Mouse (Mus musculus) hindbrain, postnatal 0 days (tissue): ENCODE results near the gene Tmppe. TPM values are rescaled to one million over a fixed set of nuclear protein-coding genes. Genes with fewer than 3 reads are reported as not detected.

Experiments used
- ATAC-seq: fragments of 200-750 bp; cut with Nextera tagmentation; 2 replicates; pipeline ENCODE4 v1.8.0; 2017; ENCODE audit warnings: mild to moderate bottlenecking, moderate TSS enrichment, moderate library complexity
- DNase-seq: peaks from one replicate; pipeline ENCODE4 v3.0.0-alpha.2; 2015; ENCODE audit warnings: low spot score
- H3K27ac ChIP-seq: fragments of 300-500 bp; sonication (generic); 2 replicates; pipeline ENCODE4 v1.5.1; 2014; ENCODE audit warnings: mild to moderate bottlenecking
- H3K27me3 ChIP-seq: fragments of 300-500 bp; sonication (generic); 2 replicates; pipeline ENCODE4 v1.6.1; 2014; ENCODE audit warnings: low read length, mixed read lengths; ENCODE audit not compliant: insufficient read depth
- H3K36me3 ChIP-seq: fragments of 300-500 bp; sonication (generic); 2 replicates; pipeline ENCODE4 v1.6.1; 2014; ENCODE audit warnings: low read length, mixed read lengths; ENCODE audit not compliant: insufficient read depth
- H3K4me1 ChIP-seq: fragments of 300-500 bp; sonication (generic); 2 replicates; pipeline ENCODE4 v1.6.1; 2014; ENCODE audit warnings: antibody characterized with exemption, low read length, mixed read lengths; ENCODE audit not compliant: insufficient read depth
- H3K4me2 ChIP-seq: fragments of 300-500 bp; sonication (generic); 2 replicates; pipeline ENCODE4 v1.6.1; 2014; ENCODE audit warnings: low read depth, mild to moderate bottlenecking, low read length, moderate library complexity, mixed read lengths
- H3K4me3 ChIP-seq: fragments of 300-500 bp; sonication (generic); 2 replicates; pipeline ENCODE4 v1.5.1; 2014; ENCODE audit warnings: low read length
- H3K9ac ChIP-seq: fragments of 300-500 bp; sonication (generic); replicated peaks from 2 replicates; pipeline ENCODE4 v1.6.1; 2014; ENCODE audit warnings: mild to moderate bottlenecking, low read length, moderate library complexity, mixed read lengths
- H3K9me3 ChIP-seq: fragments of 300-500 bp; sonication (generic); 2 replicates; pipeline ENCODE4 v1.6.1; 2016; ENCODE audit warnings: low read length, mixed read lengths
- CTCF ChIP-seq: IDR thresholded peaks from 2 replicates; pipeline ENCODE4 v1.5.1; 2016; ENCODE audit warnings: antibody characterized with exemption, control low read depth, low read depth
- WGBS: fragments of 180-500 bp; shearing (Covaris S2); extraction: QIAGEN DNeasy Blood & Tissue Kit; methylation state at CpG from one replicate; pipeline ENCODE4 v1.1.7; 2014; 5-methylcytosine and 5-hydroxymethylcytosine counted together
- polyA plus RNA-seq: library from polyadenylated mRNA; unstranded; fragments of >200 nt; fragmentation: Nextera tagmentation; extraction: Ambion mirVana; gene quantifications from 2 replicates; pipeline ENCODE4 v1.2.1, GENCODE M21; 2015
- total RNA-seq: library from RNA; depleted of rRNA; stranded (reverse); fragments of >200 nt; gene quantifications from 2 replicates; pipeline ENCODE4 v1.2.3, GENCODE M21; 2014

Tmppe gene
- total and polyA plus RNA-seq, 2 experiments from 2014 or later: 7.1 to 9.4 TPM

DNA sequence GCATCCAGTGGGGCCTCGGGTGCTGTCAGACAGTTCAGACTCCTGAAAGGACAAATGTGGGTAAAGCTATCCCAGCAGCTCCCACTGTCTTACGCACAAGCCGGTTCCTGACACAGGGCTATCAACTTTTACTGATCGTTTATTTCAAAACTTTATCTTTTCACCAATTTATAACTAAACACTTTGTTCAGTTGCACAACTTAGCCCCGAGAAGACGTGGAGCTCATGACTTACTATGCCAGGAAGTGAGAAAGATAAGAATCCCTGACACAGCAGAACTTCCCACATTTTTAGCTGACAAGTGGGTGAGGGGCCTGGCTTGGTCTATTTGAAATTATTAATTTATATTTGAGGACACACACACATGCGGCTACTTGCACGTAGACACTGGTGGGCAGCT, 6.2 kb upstream of the Tmppe start:
- DNase-seq: no peak
- Histone ChIP-seq H3K27me3 (no peaks in the 10 kb centered on the region), H3K4me2 (no peak overlapping the region), H3K4me1 (no peaks in the 10 kb centered on the region), H3K4me3 (no peak overlapping the region), H3K9me3 (no peaks in the 10 kb centered on the region), H3K36me3 (no peaks in the 10 kb centered on the region), H3K9ac (no peak overlapping the region), H3K27ac (no peak overlapping the region)
- 88% methylated on average over 8 of the region's 8 CpGs for whole genome bisulfite sequencing
- no peak for TF ChIP-seq CTCF
- no peak for ATAC-seq

DNA sequence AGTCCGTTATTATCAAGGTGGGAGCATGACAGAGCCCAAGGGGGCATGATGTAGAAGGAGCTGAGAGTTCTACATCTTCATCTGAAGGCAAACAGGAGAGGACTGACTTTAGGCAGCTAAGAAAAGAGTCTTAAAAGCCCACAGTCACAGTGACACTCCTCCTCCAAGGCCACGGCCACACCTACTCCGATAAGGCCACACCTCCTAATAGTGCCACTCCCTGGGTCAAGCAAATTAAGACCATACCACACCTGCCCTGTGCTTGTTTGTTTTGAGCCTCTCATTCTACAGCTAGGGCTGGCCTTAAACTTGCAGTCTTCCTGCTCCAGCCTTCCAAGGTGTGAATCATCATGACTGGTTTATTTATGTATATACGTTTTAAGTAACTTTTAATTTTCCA, 5.6 kb upstream of the Tmppe start:
- H3K4me1 ChIP-seq: no peaks in the 10 kb centered on the region
- H3K4me2 ChIP-seq: no peak overlapping the region
- H3K36me3 ChIP-seq: no peaks in the 10 kb centered on the region
- no peak overlapping the region for H3K27ac ChIP-seq
- 89% methylated on average over 4 of the region's 4 CpGs for WGBS
- no peaks in the 10 kb centered on the region for H3K9me3 ChIP-seq
- H3K9ac ChIP-seq: no peak overlapping the region
- TF ChIP-seq CTCF: no peak
- ATAC-seq: no peak
- DNase-seq: no peak
- no peaks in the 10 kb centered on the region for H3K27me3 ChIP-seq
- H3K4me3 ChIP-seq: no peak overlapping the region

DNA sequence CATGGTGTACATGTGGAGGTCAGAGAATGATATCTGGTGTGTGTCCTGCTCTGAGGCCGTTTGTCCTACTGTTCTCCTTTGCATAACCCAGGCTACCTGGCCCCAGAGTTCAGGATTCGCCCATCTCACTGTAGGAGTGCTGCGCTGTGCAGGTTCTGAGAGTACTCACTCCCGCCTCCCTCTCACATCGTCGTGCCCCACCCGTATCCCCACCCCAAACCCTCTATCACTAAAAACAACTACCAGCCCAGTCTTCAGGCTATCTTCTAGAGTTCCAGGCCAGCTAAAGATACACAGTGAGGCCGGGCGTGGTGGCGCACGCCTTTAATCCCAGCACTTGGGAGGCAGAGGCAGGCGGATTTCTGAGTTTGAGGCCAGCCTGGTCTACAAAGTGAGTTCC, 1.2 kb upstream of the Tmppe start:
- DNase-seq: no peak
- H3K36me3 ChIP-seq: 0 out of 2 replicates have a peak, but pooled peaks cover under 1% of the 10 kb centered on the region
- WGBS: 93% methylated on average over 12 of the region's 12 CpGs
- ATAC-seq: no peak
- no peak overlapping the region for H3K4me2 ChIP-seq
- H3K9ac ChIP-seq: no peak overlapping the region
- no peak overlapping the region for H3K4me3 ChIP-seq
- no peak overlapping the region for H3K27ac ChIP-seq
- H3K27me3 ChIP-seq: no peaks in the 10 kb centered on the region
- H3K4me1 ChIP-seq: peaks cover 8% of the 10 kb centered on the region
- no peak for TF ChIP-seq CTCF
- no peaks in the 10 kb centered on the region for H3K9me3 ChIP-seq

DNA sequence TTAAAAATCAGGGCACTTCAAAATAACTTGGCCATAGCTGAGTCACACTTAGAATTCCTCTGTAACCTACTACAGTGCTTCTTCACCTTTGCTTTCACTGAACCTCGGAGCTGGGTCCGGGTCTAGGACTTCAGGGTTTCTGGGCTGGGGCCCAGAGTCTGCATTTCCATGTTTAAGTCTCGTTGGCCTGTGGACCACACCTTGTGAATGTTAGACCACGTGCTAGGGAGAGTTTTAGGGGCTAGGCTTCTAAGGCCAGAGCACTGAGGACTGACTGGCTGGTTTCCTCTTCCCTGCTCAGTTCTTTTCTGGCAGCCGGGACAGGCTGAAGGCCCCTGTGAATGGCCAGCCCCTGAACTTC, 337 bp upstream of the Tmppe start:
- 0 out of 2 replicates have a peak, but pooled peaks cover 5% of the 10 kb centered on the region for H3K36me3 ChIP-seq
- peak overlapping the region; percentile 88 for H3K4me3 ChIP-seq
- H3K9me3 ChIP-seq: no peaks in the 10 kb centered on the region
- H3K27ac ChIP-seq: peak overlapping the region; percentile 94; the same call in 1 of the 2 replicates
- WGBS: 20% methylated on average over 5 of the region's 5 CpGs
- H3K9ac ChIP-seq: peak overlapping the region; percentile 82
- peak overlapping the region; percentile 80 for H3K4me2 ChIP-seq
- H3K4me1 ChIP-seq: peaks cover 8% of the 10 kb centered on the region
- DNase-seq (no peak), ATAC-seq (no peak)
- H3K27me3 ChIP-seq: no peaks in the 10 kb centered on the region
- TF ChIP-seq CTCF: no peak

DNA sequence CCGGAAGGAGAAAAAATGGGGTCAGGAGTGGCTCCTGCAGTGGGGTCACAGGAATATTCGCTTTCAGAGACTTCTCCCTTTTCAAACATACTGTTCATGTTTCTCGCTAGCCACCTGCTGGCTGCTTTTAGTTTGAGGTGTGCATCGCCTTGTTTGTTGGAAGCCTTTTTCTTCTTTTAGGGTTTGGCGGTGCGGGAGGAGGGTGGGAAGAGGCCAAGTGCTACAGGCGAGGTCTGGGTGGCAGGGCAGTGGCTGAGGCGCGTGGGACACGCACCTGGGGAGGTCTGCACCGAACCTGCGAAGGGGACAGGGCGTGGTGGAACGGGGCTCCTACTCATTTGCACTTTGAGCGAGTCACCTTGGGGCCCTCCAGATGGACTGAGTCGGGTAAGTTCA, 778 bp downstream of the Tmppe start:
- H3K4me1 ChIP-seq: peaks cover 8% of the 10 kb centered on the region
- TF ChIP-seq CTCF: peak; percentile 58
- DNase-seq (peak; percentile 56), ATAC-seq (no peak)
- peak overlapping the region; percentile 94 for H3K27ac ChIP-seq
- no peaks in the 10 kb centered on the region for H3K9me3 ChIP-seq
- peak overlapping the region; percentile 82 for H3K9ac ChIP-seq
- 0 out of 2 replicates have a peak, but pooled peaks cover 5% of the 10 kb centered on the region for H3K36me3 ChIP-seq
- WGBS: 5% methylated on average over 16 of the region's 16 CpGs
- H3K4me2 ChIP-seq: peak overlapping the region; percentile 80
- no peaks in the 10 kb centered on the region for H3K27me3 ChIP-seq
- H3K4me3 ChIP-seq: peak overlapping the region; percentile 88

DNA sequence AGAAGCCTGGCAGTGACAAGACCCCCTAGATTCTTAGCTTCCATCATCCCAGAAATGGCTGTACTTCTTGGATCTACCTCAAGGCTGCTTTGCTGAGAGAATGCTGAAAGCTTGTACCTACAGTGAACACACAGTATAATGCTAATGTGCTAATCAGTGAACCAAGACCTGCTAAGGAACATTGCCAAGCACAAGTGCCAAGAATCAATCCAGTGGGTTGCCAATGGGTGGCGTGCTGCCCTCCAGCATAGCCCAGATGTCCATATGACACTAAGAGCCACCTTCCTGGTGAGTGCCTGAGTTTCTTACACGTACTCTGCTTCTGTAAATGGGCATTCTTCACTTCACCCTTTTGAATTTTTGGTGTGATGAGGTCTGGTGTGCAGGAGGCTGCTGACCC, 6.8 kb downstream of the Tmppe start:
- 40% methylated on average over 2 of the region's 2 CpGs for WGBS

DNA sequence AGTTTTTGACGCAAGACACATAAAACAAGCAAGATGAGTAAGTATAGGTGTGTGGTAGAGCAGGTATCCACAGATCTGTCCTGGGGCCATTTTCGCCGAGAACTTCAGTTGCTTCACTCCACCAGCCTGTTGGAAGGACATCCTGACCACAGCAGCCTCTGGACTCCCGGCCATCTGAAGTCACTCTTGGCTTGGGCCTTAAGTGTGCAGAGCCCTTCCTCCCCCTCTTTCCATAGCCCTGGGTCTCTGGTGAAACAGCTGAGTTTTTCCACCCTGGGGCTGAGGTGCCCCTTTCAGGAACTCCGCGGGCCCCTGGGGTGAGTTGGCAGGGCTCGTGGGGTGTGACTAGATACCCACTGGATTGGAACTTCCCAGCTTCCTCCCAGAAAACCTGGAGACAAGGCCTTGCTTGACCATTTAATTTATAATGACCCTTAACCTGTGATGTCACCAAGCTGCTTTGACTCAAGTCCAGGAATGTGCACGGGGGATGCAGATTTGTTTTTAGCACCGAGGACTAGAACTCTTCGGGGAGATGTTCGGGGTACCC, 9.5 kb downstream of the Tmppe start:
- Histone ChIP-seq H3K4me1 (no peaks in the 10 kb centered on the region), H3K4me2 (no peak overlapping the region), H3K36me3 (peaks cover 6% of the 10 kb centered on the region; the same call in 1 of the 2 replicates), H3K27me3 (no peaks in the 10 kb centered on the region), H3K9me3 (no peaks in the 10 kb centered on the region), H3K4me3 (no peak overlapping the region), H3K27ac (no peak overlapping the region), H3K9ac (no peak overlapping the region)
- WGBS: 95% methylated on average over 11 of the region's 11 CpGs
- no peak for ATAC-seq
- no peak for TF ChIP-seq CTCF
- DNase-seq: no peak

More for the DNA sequence above, 6.8 kb downstream of the Tmppe start:
- H3K9me3 ChIP-seq: no peaks in the 10 kb centered on the region
- DNase-seq (peak; percentile 33), ATAC-seq (0 out of 2 replicates have a peak, but pooled peaks have one; percentile 38)
- no peak; the same call in 1 of the 2 replicates for TF ChIP-seq CTCF
- no peak overlapping the region for H3K4me2 ChIP-seq
- H3K9ac ChIP-seq: no peak overlapping the region
- peaks cover 11% of the 10 kb centered on the region; the same call in 1 of the 2 replicates for H3K36me3 ChIP-seq
- no peaks in the 10 kb centered on the region for H3K27me3 ChIP-seq
- H3K4me1 ChIP-seq: no peaks in the 10 kb centered on the region
- H3K27ac ChIP-seq: no peak overlapping the region
- no peak overlapping the region for H3K4me3 ChIP-seq
